Mouse (Mus musculus): ENCODE measurements around the gene Efcab11. TPM values are rescaled to one million over a fixed set of nuclear protein-coding genes. Genes with fewer than 3 reads are reported as not detected.

The Efcab11 gene
- polyA plus RNA-seq, 1 experiment from 2014 or later, result 3.6 TPM

DNA sequence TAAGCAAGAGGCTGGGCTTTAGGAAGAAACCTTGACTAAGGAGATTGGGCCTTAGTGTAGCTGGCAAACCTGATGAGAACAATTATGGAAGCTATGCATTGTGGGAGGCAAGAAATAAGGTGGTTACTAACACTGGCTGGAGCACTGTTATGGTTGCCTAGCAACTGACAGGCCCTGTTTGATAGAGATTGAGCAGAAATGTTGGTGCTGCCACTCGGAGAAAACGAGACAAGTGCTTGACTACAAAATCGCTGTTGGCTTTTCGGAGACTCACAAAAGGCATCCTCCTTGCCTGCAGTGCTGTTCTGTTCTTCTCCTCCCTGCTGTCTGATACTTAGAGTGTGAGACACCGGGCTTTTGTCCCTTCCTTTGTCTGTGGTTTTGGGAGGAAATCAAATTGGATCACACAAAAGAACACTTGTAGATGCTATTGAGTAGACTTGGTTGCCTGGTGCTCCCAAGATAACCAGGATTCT, 38.9 kb upstream of the Efcab11 start:
- Histone ChIP-seq H3K4me1 (replicated peaks; ENCODE audit: control insufficient read depth, insufficient read depth) (no peaks in the 10 kb centered on the region), H3K9me3 (ENCODE audit: control insufficient read depth, low read length) (no peaks in the 10 kb centered on the region), H3K4me3 (ENCODE audit: low read depth, low read length) (no peak overlapping the region), H3K27me3 (ENCODE audit: control insufficient read depth, insufficient read depth, low read length) (no peaks in the 10 kb centered on the region), H3K9ac (ENCODE audit: low read length) (no peak overlapping the region), H3K27ac (replicated peaks) (no peak overlapping the region), H3K36me3 (ENCODE audit: control insufficient read depth, insufficient read depth, low read length) (no peaks in the 10 kb centered on the region; the same call in 1 of the 2 replicates), H3K4me2 (replicated peaks; ENCODE audit: low read depth) (no peak overlapping the region)
- DNase-seq (ENCODE audit: low spot score) (no peak), ATAC-seq (ENCODE audit: low FRiP score, low TSS enrichment) (no peak)
- TF ChIP-seq EP300 (optimal IDR thresholded peaks at IDR 0.05) (no peak), CTCF (IDR thresholded peaks at IDR 0.05; ENCODE audit: low read depth) (no peak)
- 59% methylated on average over 5 of the region's 5 CpGs for WGBS

DNA sequence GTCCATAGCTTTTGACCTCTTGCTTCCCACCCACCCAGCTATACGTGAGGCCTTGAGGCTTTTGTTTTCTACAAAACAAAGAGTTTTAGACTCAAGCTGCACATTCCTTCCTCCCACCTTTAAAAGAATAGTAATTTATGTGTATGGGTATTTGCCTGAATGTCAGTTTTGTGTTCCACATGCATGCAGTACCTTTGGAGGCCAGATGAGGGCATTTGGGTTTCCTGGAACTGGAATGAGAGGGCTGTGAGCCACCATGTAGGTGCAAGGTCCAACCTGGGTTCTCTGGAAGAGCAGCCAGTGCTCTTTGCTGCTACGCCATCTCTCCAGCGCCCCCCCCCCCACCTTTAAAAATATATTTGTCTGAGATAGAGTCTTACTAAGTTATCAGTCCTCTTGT, 36.8 kb upstream of the Efcab11 start:
- ATAC-seq (ENCODE audit: low FRiP score, low TSS enrichment), result no peak
- TF ChIP-seq EP300 (optimal IDR thresholded peaks at IDR 0.05) (no peak), CTCF (IDR thresholded peaks at IDR 0.05; ENCODE audit: low read depth) (peak; percentile 69)

DNA sequence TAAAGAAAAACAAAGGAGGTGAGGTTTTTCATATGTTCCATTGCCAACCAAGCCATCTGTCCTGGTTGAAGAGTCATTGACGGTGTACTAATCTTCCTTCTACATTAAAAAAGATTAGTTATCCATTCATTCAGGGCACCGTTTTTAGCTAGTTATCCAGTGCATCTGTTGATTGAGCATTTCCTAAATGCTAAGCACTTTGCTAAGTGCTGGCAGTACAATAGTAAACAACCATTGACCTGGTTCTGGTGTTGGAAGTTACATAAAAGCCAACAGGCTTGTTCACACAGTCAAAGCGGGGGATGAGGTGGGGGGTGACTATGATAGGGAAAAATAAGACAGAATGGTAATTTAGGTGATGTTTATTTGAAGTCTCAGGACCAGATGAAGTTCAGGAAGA, 35.4 kb upstream of the Efcab11 start:
- no peaks in the 10 kb centered on the region; the same call in 1 of the 2 replicates for H3K36me3 ChIP-seq (ENCODE audit: control insufficient read depth, insufficient read depth, low read length)
- no peak overlapping the region for H3K4me2 ChIP-seq (replicated peaks; ENCODE audit: low read depth)
- no peak for DNase-seq (ENCODE audit: low spot score)
- no peak overlapping the region for H3K27ac ChIP-seq (replicated peaks)
- H3K9me3 ChIP-seq (ENCODE audit: control insufficient read depth, low read length), result no peaks in the 10 kb centered on the region
- H3K27me3 ChIP-seq (ENCODE audit: control insufficient read depth, insufficient read depth, low read length), result no peaks in the 10 kb centered on the region
- H3K4me1 ChIP-seq (replicated peaks; ENCODE audit: control insufficient read depth, insufficient read depth), result no peaks in the 10 kb centered on the region
- H3K4me3 ChIP-seq (ENCODE audit: low read depth, low read length), result no peak overlapping the region
- WGBS, result 82% methylated on average over 3 of the region's 3 CpGs
- ATAC-seq (ENCODE audit: low FRiP score, low TSS enrichment), result no peak
- no peak overlapping the region for H3K9ac ChIP-seq (ENCODE audit: low read length)
- TF ChIP-seq CTCF (IDR thresholded peaks at IDR 0.05; ENCODE audit: low read depth) (no peak), EP300 (optimal IDR thresholded peaks at IDR 0.05) (no peak)

More for the DNA sequence above, 36.8 kb upstream of the Efcab11 start:
- H3K4me3 ChIP-seq (ENCODE audit: low read depth, low read length), result no peak overlapping the region
- no peaks in the 10 kb centered on the region for H3K27me3 ChIP-seq (ENCODE audit: control insufficient read depth, insufficient read depth, low read length)
- H3K4me1 ChIP-seq (replicated peaks; ENCODE audit: control insufficient read depth, insufficient read depth), result no peaks in the 10 kb centered on the region
- WGBS, result 79% methylated on average over 3 of the region's 3 CpGs
- H3K36me3 ChIP-seq (ENCODE audit: control insufficient read depth, insufficient read depth, low read length), result no peaks in the 10 kb centered on the region
- no peak overlapping the region for H3K27ac ChIP-seq (replicated peaks)
- peak; percentile 24 for DNase-seq (ENCODE audit: low spot score)
- no peaks in the 10 kb centered on the region for H3K9me3 ChIP-seq (ENCODE audit: control insufficient read depth, low read length)
- H3K9ac ChIP-seq (ENCODE audit: low read length), result no peak overlapping the region
- H3K4me2 ChIP-seq (replicated peaks; ENCODE audit: low read depth), result no peak overlapping the region

DNA sequence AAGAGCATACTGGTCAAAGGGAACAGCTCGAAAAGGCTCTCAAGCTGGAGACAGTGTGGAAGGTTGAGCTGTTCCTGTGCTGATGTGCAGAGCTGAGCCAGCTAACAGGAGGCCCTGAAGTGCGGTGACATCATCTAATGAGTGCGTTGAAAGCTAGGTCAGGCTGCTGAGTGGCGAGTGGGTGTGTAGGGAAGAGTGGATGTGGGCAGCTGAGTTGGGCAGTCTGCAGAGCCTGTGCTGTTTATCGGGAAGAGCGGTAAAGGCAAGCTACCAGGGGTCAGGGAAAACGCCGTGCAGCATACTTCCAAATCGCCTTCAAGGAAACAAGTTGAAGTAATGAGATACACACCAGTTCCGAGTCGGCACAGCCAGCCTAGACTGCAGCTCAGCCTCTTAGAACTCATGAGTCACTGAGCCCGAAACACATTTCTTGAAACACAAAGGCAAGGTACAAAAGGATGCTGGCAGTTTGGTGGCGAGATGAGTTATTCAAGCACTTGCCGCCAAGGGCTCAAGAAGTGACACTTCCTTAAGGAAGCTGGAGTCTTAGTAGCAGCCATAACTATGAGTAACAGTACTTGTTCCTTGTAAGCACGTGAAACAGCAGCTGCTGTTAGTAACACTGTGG, 33.7 kb upstream of the Efcab11 start:
- 83% methylated on average over 15 of the region's 15 CpGs for WGBS
- no peak for ATAC-seq (ENCODE audit: low FRiP score, low TSS enrichment)
- H3K27me3 ChIP-seq (ENCODE audit: control insufficient read depth, insufficient read depth, low read length), result no peaks in the 10 kb centered on the region
- TF ChIP-seq EP300 (optimal IDR thresholded peaks at IDR 0.05), result no peak
- H3K4me2 ChIP-seq (replicated peaks; ENCODE audit: low read depth), result no peak overlapping the region
- no peak overlapping the region for H3K4me3 ChIP-seq (ENCODE audit: low read depth, low read length)
- no peaks in the 10 kb centered on the region for H3K9me3 ChIP-seq (ENCODE audit: control insufficient read depth, low read length)
- no peak overlapping the region for H3K9ac ChIP-seq (ENCODE audit: low read length)
- DNase-seq (ENCODE audit: low spot score), result no peak
- H3K4me1 ChIP-seq (replicated peaks; ENCODE audit: control insufficient read depth, insufficient read depth), result no peaks in the 10 kb centered on the region
- no peak overlapping the region for H3K27ac ChIP-seq (replicated peaks)
- no peaks in the 10 kb centered on the region; the same call in 1 of the 2 replicates for H3K36me3 ChIP-seq (ENCODE audit: control insufficient read depth, insufficient read depth, low read length)

DNA sequence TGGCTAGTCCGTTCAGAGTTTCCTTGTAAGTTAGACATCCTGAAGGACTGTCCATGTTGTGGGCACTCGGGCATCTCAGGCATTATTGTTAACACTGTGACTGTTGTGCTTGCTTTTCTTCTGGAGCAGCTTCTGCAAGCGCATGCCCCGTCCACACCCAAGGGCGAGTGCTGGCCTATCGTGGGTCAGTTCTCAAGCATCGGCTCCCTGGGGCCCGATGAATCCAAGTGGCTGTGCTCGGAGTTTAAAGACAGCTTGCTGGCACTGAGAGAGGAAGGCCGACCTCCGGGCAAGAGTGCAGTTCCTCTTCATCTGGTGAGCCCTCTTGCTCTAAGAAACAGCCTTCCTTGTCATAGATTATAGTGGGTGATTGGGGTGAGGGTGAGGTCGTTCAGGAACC, 27.2 kb upstream of the Efcab11 start:
- H3K36me3 ChIP-seq (ENCODE audit: control insufficient read depth, insufficient read depth, low read length), result no peaks in the 10 kb centered on the region; the same call in 1 of the 2 replicates
- H3K4me2 ChIP-seq (replicated peaks; ENCODE audit: low read depth), result no peak overlapping the region
- WGBS, result 85% methylated on average over 12 of the region's 12 CpGs
- TF ChIP-seq CTCF (IDR thresholded peaks at IDR 0.05; ENCODE audit: low read depth) (no peak), EP300 (optimal IDR thresholded peaks at IDR 0.05) (no peak)
- H3K4me1 ChIP-seq (replicated peaks; ENCODE audit: control insufficient read depth, insufficient read depth), result no peaks in the 10 kb centered on the region
- H3K27ac ChIP-seq (replicated peaks), result no peak overlapping the region
- H3K9ac ChIP-seq (ENCODE audit: low read length), result no peak overlapping the region
- H3K9me3 ChIP-seq (ENCODE audit: control insufficient read depth, low read length), result no peaks in the 10 kb centered on the region
- no peaks in the 10 kb centered on the region for H3K27me3 ChIP-seq (ENCODE audit: control insufficient read depth, insufficient read depth, low read length)
- DNase-seq (ENCODE audit: low spot score) (no peak), ATAC-seq (ENCODE audit: low FRiP score, low TSS enrichment) (no peak)
- no peak overlapping the region for H3K4me3 ChIP-seq (ENCODE audit: low read depth, low read length)

DNA sequence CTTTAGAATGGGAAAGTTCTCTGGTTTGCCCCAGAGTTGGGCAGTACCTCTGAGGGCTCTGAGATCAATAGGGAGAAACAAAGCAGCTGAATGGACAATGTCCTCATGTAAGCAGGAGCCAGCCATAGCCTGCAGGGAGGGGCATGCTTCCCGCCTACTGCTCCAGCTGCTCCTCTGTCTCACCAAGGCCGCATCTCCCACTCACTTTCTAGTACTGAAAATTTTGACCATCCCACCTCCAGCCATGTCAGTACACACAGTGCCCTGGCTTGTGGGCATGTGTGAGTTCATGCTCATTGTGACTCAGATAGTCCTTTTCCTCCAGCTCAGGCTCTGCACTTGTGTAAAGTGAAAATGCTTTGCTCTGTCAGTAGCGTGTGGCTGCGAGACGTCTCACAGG, 20.3 kb upstream of the Efcab11 start:
- Histone ChIP-seq H3K4me2 (replicated peaks; ENCODE audit: low read depth) (no peak overlapping the region), H3K36me3 (ENCODE audit: control insufficient read depth, insufficient read depth, low read length) (peaks cover 5% of the 10 kb centered on the region; the same call in 1 of the 2 replicates), H3K4me1 (replicated peaks; ENCODE audit: control insufficient read depth, insufficient read depth) (no peaks in the 10 kb centered on the region), H3K9ac (ENCODE audit: low read length) (no peak overlapping the region), H3K27me3 (ENCODE audit: control insufficient read depth, insufficient read depth, low read length) (no peaks in the 10 kb centered on the region), H3K27ac (replicated peaks) (no peak overlapping the region), H3K4me3 (ENCODE audit: low read depth, low read length) (no peak overlapping the region), H3K9me3 (ENCODE audit: control insufficient read depth, low read length) (no peaks in the 10 kb centered on the region)
- TF ChIP-seq CTCF (IDR thresholded peaks at IDR 0.05; ENCODE audit: low read depth), result no peak
- TF ChIP-seq EP300 (optimal IDR thresholded peaks at IDR 0.05), result no peak
- no peak for ATAC-seq (ENCODE audit: low FRiP score, low TSS enrichment)
- no peak for DNase-seq (ENCODE audit: low spot score)
- 89% methylated on average over 5 of the region's 5 CpGs for WGBS
